Mouse (Mus musculus) testis, adult 2 months (tissue): ENCODE results near the gene Desi1.

Experiments used
- CTCF ChIP-seq: fragments of 200-500 bp; IDR thresholded peaks from 2 replicates; pipeline ENCODE4 v1.5.1; 2012; ENCODE audit warnings: low read depth, mild to moderate bottlenecking, inconsistent platforms, low read length, moderate library complexity; ENCODE audit not compliant: control insufficient read depth, insufficient read depth, insufficient replicate concordance
- POLR2A ChIP-seq: fragments of 200-500 bp; IDR thresholded peaks from 2 replicates; pipeline ENCODE4 v1.6.1; 2012; ENCODE audit warnings: low read depth, mild to moderate bottlenecking, inconsistent platforms, low read length, moderate library complexity; ENCODE audit not compliant: control insufficient read depth

DNA sequence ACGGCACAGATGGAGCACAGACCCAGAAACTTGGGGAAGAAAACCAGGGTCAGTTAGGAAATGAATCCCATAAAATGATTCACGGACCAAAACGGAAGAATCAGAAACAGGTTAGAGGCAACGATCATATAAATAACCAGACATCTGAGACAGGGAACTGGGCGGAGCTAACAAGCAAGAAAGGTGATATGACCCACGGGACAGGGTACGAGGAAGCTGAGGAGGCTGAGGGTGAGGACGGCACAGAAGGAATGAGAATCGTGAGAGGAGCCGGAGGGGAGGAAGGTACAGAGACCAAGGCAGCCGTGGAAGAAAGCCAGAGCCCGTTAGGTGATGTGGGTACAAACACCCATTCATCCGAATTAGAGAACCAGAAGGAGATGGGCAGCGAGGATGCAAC is 30.2 kb upstream of the Desi1 start:
- no peak for TF ChIP-seq CTCF
- no peak for TF ChIP-seq POLR2A
